Mouse (Mus musculus): ENCODE measurements around the gene Gpn1. TPM values are rescaled to one million over a fixed set of nuclear protein-coding genes. Genes with fewer than 3 reads are reported as not detected.

Gene Gpn1
- polyA plus RNA-seq, 1 experiment from 2014 or later: 50.3 TPM

Other genes starting within 250 kb of the Gpn1 start
- 11.6 and 12.0 TPM in 2 replicates for gene Krtcap3, start 243.1 kb upstream of the Gpn1 start, polyA plus RNA-seq (2014; fragmentation: Nextera tagmentation; extraction: Ambion mirVana)
- gene Ift172, start 203.6 kb upstream of the Gpn1 start, polyA plus RNA-seq (2014; fragmentation: Nextera tagmentation; extraction: Ambion mirVana): 15.3 and 17.4 TPM in 2 replicates
- 24.2 TPM in 2 replicates for gene Fndc4, start 198.7 kb upstream of the Gpn1 start, polyA plus RNA-seq (2014; fragmentation: Nextera tagmentation; extraction: Ambion mirVana)
- 11.3 and 12.1 TPM in 2 replicates for gene Gckr, start 197.3 kb upstream of the Gpn1 start, polyA plus RNA-seq (2014; fragmentation: Nextera tagmentation; extraction: Ambion mirVana)
- 39.7 and 40.9 TPM in 2 replicates for gene Zfp512, start 42.3 kb upstream of the Gpn1 start, polyA plus RNA-seq (2014; fragmentation: Nextera tagmentation; extraction: Ambion mirVana)
- 0.14 TPM in 1 of 2 replicates, not detected in the other for gene 4930548H24Rik, start 9.0 kb upstream of the Gpn1 start, polyA plus RNA-seq (2014; fragmentation: Nextera tagmentation; extraction: Ambion mirVana)
- 25.7 and 32.9 TPM in 2 replicates for gene Slc4a1ap, start 32.3 kb downstream of the Gpn1 start, polyA plus RNA-seq (2014; fragmentation: Nextera tagmentation; extraction: Ambion mirVana)
- 18.5 and 18.6 TPM in 2 replicates for gene Supt7l, start 33.1 kb downstream of the Gpn1 start, polyA plus RNA-seq (2014; fragmentation: Nextera tagmentation; extraction: Ambion mirVana)
- gene Mrpl33, start 102.2 kb downstream of the Gpn1 start, polyA plus RNA-seq (2014; fragmentation: Nextera tagmentation; extraction: Ambion mirVana): 277 and 300 TPM in 2 replicates
- gene Rbks, start 202.9 kb downstream of the Gpn1 start, polyA plus RNA-seq (2014; fragmentation: Nextera tagmentation; extraction: Ambion mirVana): 24.6 and 24.8 TPM in 2 replicates
- 46.2 and 47.4 TPM in 2 replicates for gene Babam2, start 202.9 kb downstream of the Gpn1 start, polyA plus RNA-seq (2014; fragmentation: Nextera tagmentation; extraction: Ambion mirVana)

All from liver, embryonic 11.5 days (tissue).